Mouse (Mus musculus) liver, embryonic 14.5 days (tissue): Measurements from ENCODE around the gene Tada2a. TPM values are rescaled to one million over a fixed set of nuclear protein-coding genes. Genes with fewer than 3 reads are reported as not detected.

Experiments
- ATAC-seq: fragments of 200-750 bp; cut with Nextera tagmentation; 2 replicates; pipeline ENCODE4 v1.8.0; 2017; ENCODE audit warnings: moderate number of reproducible peaks, mild to moderate bottlenecking, moderate library complexity; ENCODE audit not compliant: insufficient read depth
- DNase-seq, 3 experiments: peaks; one replicate each; pipeline ENCODE4 v3.0.0-alpha.2; 2012 to 2013; ENCODE audit warnings: low read depth in 3 of 3, low spot score in 3 of 3
- H3K27ac ChIP-seq: fragments of 300-500 bp; sonication (generic); 2 replicates; pipeline ENCODE4 v1.5.1; 2014; ENCODE audit warnings: moderate library complexity, mild to moderate bottlenecking, control low read depth, inconsistent platforms
- H3K27me3 ChIP-seq: fragments of 300-500 bp; sonication (generic); 2 replicates; pipeline ENCODE4 v1.6.1; 2014; ENCODE audit warnings: mild to moderate bottlenecking, low read length, moderate library complexity; ENCODE audit not compliant: control insufficient read depth, insufficient read depth
- H3K36me3 ChIP-seq: fragments of 300-500 bp; sonication (generic); replicated peaks from 2 replicates; pipeline ENCODE4 v1.6.1; 2014; ENCODE audit warnings: low read depth; ENCODE audit not compliant: control insufficient read depth, insufficient read depth
- H3K4me1 ChIP-seq, 2 experiments: fragments of 200-500 bp in 1 of 2; fragments of 300-500 bp in 1 of 2; sonication (generic) in 1 of 2; replicated peaks; 2 replicates each; pipeline ENCODE4 v1.6.1; 2012 to 2014; ENCODE audit warnings: antibody characterized with exemption in 1 of 2, inconsistent platforms in 1 of 2, low read length in 1 of 2; ENCODE audit not compliant: control insufficient read depth in 2 of 2, insufficient read depth in 2 of 2
- H3K4me2 ChIP-seq: fragments of 300-500 bp; sonication (generic); 2 replicates; pipeline ENCODE4 v1.6.1; 2014; ENCODE audit warnings: low read depth, mild to moderate bottlenecking, control low read depth, moderate library complexity
- H3K4me3 ChIP-seq, 2 experiments: fragments of 200-500 bp in 1 of 2; fragments of 300-500 bp in 1 of 2; sonication (generic) in 1 of 2; 2 replicates each; pipeline ENCODE4 v1.5.1; 2012 to 2014; ENCODE audit warnings: low read depth in 2 of 2, low read length in 2 of 2, mild to moderate bottlenecking in 2 of 2, control low read depth in 1 of 2, inconsistent platforms in 1 of 2, moderate library complexity in 1 of 2; ENCODE audit not compliant: insufficient read depth in 1 of 2
- H3K9ac ChIP-seq: fragments of 300-500 bp; sonication (generic); replicated peaks from 2 replicates; pipeline ENCODE4 v1.6.1; 2014; ENCODE audit warnings: mild to moderate bottlenecking, control low read depth, moderate library complexity
- H3K9me3 ChIP-seq: fragments of 300-500 bp; sonication (generic); 2 replicates; pipeline ENCODE4 v1.6.1; 2016; ENCODE audit warnings: low read length, mixed read lengths; ENCODE audit not compliant: control insufficient read depth
- CTCF ChIP-seq: IDR thresholded peaks from 2 replicates; pipeline ENCODE4 v1.5.1; 2016; ENCODE audit warnings: antibody characterized with exemption, low read depth, control low read depth
- EP300 ChIP-seq: IDR thresholded peaks from 2 replicates; pipeline ENCODE4 v1.6.1; 2016; ENCODE audit warnings: antibody characterized with exemption, low read depth
- WGBS: fragments of 180-500 bp; shearing (Covaris S2); extraction: QIAGEN DNeasy Blood & Tissue Kit; methylation state at CpG from one replicate; pipeline ENCODE4 v1.1.7; 2014; ENCODE audit not compliant: insufficient replicate concordance; 5-methylcytosine and 5-hydroxymethylcytosine counted together
- polyA plus RNA-seq, 2 experiments: library from polyadenylated mRNA; depleted of rRNA in 1 of 2; stranded (reverse) in 1 of 2; unstranded in 1 of 2; fragments of >200 nt; fragmentation: Nextera tagmentation in 1 of 2; extraction: Ambion mirVana in 1 of 2; gene quantifications; 2 replicates each; pipeline versions ENCODE4 v1.2.1 to v1.2.3; 2012 to 2014

Gene Tada2a
- polyA plus RNA-seq, 2 experiments, result 9.0 to 9.6 TPM

- H3K9ac ChIP-seq, result no peak overlapping the region
- no peaks in the 10 kb centered on the region for H3K9me3 ChIP-seq
- TF ChIP-seq CTCF (no peak), EP300 (no peak)
- no peak overlapping the region for H3K4me2 ChIP-seq
- no peaks in the 10 kb centered on the region for H3K4me1 ChIP-seq
- no peak overlapping the region for H3K4me3 ChIP-seq
- H3K36me3 ChIP-seq, result no peaks in the 10 kb centered on the region
- ATAC-seq (no peak), DNase-seq (no peak)
- H3K27me3 ChIP-seq, result peaks cover 4% of the 10 kb centered on the region
- no peak overlapping the region for H3K27ac ChIP-seq
- 55% methylated on average over 6 of the region's 6 CpGs for WGBS
These were observed 68.8 kb downstream of the Tada2a start for GRCm38 (mm10) chr11:84060635-84061034.

DNA sequence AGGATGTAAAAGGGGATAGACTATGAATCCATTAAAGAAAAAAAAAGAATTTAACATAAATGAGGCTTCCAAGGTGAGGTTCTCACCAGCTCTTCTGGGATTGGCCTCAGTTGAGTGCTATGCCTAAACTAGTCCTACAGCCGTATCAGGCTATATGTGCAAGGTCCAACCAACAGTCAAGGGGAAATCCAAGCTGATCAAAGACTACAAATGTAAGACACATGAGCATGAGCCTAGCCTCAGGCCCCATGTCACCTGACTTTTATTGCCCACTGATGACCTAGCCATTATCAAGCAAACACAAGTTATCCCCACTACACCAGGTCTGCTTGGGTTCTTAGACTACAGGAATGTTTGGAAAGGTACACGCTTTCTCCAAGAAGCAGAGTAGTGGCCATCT, 69.6 kb downstream of the Tada2a start:
- Histone ChIP-seq H3K9me3 (no peaks in the 10 kb centered on the region), H3K27ac (no peak overlapping the region), H3K9ac (no peak overlapping the region), H3K36me3 (no peaks in the 10 kb centered on the region), H3K27me3 (no peaks in the 10 kb centered on the region; the same call in 1 of the 2 replicates), H3K4me2 (no peak overlapping the region), H3K4me1 (no peaks in the 10 kb centered on the region), H3K4me3 (no peak overlapping the region)
- WGBS, result 62% methylated on average over 2 of the region's 2 CpGs
- no peak for ATAC-seq
- no peak for TF ChIP-seq CTCF
- TF ChIP-seq EP300, result no peak
- DNase-seq, result no peak

DNA sequence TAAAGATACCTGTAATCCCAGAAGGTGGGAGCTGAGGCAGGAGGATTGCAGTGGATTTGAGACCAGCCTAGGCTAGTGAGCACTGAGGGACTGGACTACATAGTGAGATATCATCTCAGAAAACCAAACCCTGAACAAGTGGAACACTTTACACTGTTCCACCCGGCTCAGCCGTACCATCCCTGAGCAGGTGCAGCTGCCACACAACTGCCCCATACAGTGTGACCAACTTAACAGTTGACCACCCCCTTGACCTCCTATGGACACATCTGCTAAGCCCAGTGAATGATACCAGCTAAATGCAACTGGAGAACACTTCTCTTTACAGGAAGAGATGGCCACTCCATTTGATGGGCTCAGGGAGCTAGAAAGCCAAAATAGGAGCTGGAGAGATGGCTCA, 72.0 kb downstream of the Tada2a start:
- DNase-seq, result no peak
- TF ChIP-seq CTCF (no peak), EP300 (no peak)
- H3K4me1 ChIP-seq, result no peaks in the 10 kb centered on the region
- H3K27me3 ChIP-seq, result no peaks in the 10 kb centered on the region
- WGBS, result 74% methylated on average over 2 of the region's 2 CpGs
- H3K9ac ChIP-seq, result no peak overlapping the region
- no peaks in the 10 kb centered on the region for H3K9me3 ChIP-seq
- no peak overlapping the region for H3K4me3 ChIP-seq
- H3K36me3 ChIP-seq, result no peaks in the 10 kb centered on the region
- no peak for ATAC-seq
- H3K4me2 ChIP-seq, result no peak overlapping the region
- H3K27ac ChIP-seq, result no peak overlapping the region

GRCm38 (mm10) chr11:84053524-84054163, 75.8 kb downstream of the Tada2a start:
- no peak for TF ChIP-seq EP300
- no peak for TF ChIP-seq CTCF
- H3K4me1 ChIP-seq, result no peaks in the 10 kb centered on the region
- H3K27ac ChIP-seq, result no peak overlapping the region
- H3K9me3 ChIP-seq, result no peaks in the 10 kb centered on the region
- no peak overlapping the region for H3K4me3 ChIP-seq
- no peak overlapping the region for H3K4me2 ChIP-seq
- no peaks in the 10 kb centered on the region for H3K36me3 ChIP-seq
- ATAC-seq (no peak), DNase-seq (no peak)
- whole genome bisulfite sequencing, result 63% methylated on average over 10 of the region's 10 CpGs
- no peak overlapping the region for H3K9ac ChIP-seq
- H3K27me3 ChIP-seq, result no peaks in the 10 kb centered on the region

DNA sequence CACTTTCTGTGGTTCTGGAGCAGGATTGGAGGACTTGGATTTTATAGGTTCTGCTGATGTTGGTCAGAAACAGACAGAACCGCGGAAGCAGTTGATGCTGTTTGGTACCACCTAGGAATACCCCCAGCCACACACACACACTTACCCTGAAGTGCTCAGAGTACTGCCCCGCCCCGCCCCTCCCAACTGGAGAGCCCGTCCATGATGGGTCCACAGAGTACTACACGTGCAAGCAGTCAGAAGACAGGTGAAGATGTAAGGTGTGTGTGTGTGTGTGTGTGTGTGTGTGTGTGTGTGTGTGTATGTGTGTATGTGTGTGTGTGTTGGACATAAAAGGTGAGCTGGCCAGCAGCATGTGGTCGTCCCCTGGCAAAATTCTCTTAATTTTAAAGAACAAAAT, 76.3 kb downstream of the Tada2a start:
- H3K27ac ChIP-seq, result no peak overlapping the region
- H3K36me3 ChIP-seq, result no peaks in the 10 kb centered on the region
- DNase-seq, result no peak
- no peaks in the 10 kb centered on the region for H3K4me1 ChIP-seq
- no peak for ATAC-seq
- 66% methylated on average over 7 of the region's 7 CpGs for WGBS
- TF ChIP-seq CTCF (no peak), EP300 (no peak)
- H3K9ac ChIP-seq, result no peak overlapping the region
- no peak overlapping the region for H3K4me2 ChIP-seq
- no peaks in the 10 kb centered on the region for H3K9me3 ChIP-seq
- H3K27me3 ChIP-seq, result no peaks in the 10 kb centered on the region
- H3K4me3 ChIP-seq, result no peak overlapping the region
